Mouse (Mus musculus): ENCODE results near the gene P2ry6.

Gene P2ry6

GRCm38 (mm10) chr7:100942789-100943615 is 31.4 kb downstream of the P2ry6 start:
- peak in 1 of 2 experiments; percentile 32 for DNase-seq (ENCODE audit: low spot score in 2 of 2)

- no peak for DNase-seq (ENCODE audit: low spot score in 2 of 2)
These were observed 33.3 kb downstream of the P2ry6 start for GRCm38 (mm10) chr7:100941169-100941568.

GRCm38 (mm10) chr7:100938106-100938505 is 36.3 kb downstream of the P2ry6 start:
- DNase-seq (ENCODE audit: low spot score in 2 of 2), result no peak

GRCm38 (mm10) chr7:100937481-100937880 is 37.0 kb downstream of the P2ry6 start:
- DNase-seq (ENCODE audit: low spot score in 2 of 2), result no peak

GRCm38 (mm10) chr7:100933520-100933919 is 40.9 kb downstream of the P2ry6 start:
- no peak for DNase-seq (ENCODE audit: low spot score in 2 of 2)

- DNase-seq (ENCODE audit: low spot score in 2 of 2), result peak; percentile 51 to 73
These were observed 41.9 kb downstream of the P2ry6 start for GRCm38 (mm10) chr7:100932481-100933007.

GRCm38 (mm10) chr7:100931926-100932480 is 42.4 kb downstream of the P2ry6 start, which contains the start of gene Arhgef17:
Gene Arhgef17, minus strand, starts transcription at chr7:100932107.
- DNase-seq (ENCODE audit: low spot score in 2 of 2), result no peak

- no peak for DNase-seq (ENCODE audit: low spot score in 2 of 2)
These were observed 43.0 kb downstream of the P2ry6 start for GRCm38 (mm10) chr7:100931316-100931925.

- no peak for DNase-seq (ENCODE audit: low spot score in 2 of 2)
These were observed 43.7 kb downstream of the P2ry6 start for GRCm38 (mm10) chr7:100930619-100931315.

- DNase-seq (ENCODE audit: low spot score in 2 of 2), result no peak
These were observed 44.7 kb downstream of the P2ry6 start for GRCm38 (mm10) chr7:100929639-100930303.

- no peak for DNase-seq (ENCODE audit: low spot score in 2 of 2)
These were observed 46.0 kb downstream of the P2ry6 start for GRCm38 (mm10) chr7:100928456-100928855.

- no peak for DNase-seq (ENCODE audit: low spot score in 2 of 2)
These were observed 47.0 kb downstream of the P2ry6 start for GRCm38 (mm10) chr7:100927287-100928000.

- no peak for DNase-seq (ENCODE audit: low spot score in 2 of 2)
These were observed 48.0 kb downstream of the P2ry6 start for GRCm38 (mm10) chr7:100926311-100926923.

GRCm38 (mm10) chr7:100924674-100925445 is 49.6 kb downstream of the P2ry6 start:
- DNase-seq (ENCODE audit: low spot score in 2 of 2), result no peak

- DNase-seq (ENCODE audit: low spot score in 2 of 2), result no peak
These were observed 50.2 kb downstream of the P2ry6 start for GRCm38 (mm10) chr7:100924200-100924599.

GRCm38 (mm10) chr7:100922907-100923306 is 51.5 kb downstream of the P2ry6 start:
- no peak for DNase-seq (ENCODE audit: low spot score in 2 of 2)

GRCm38 (mm10) chr7:100921289-100921688 is 53.2 kb downstream of the P2ry6 start:
- DNase-seq (ENCODE audit: low spot score in 2 of 2), result no peak

- DNase-seq (ENCODE audit: low spot score in 2 of 2), result no peak
These were observed 54.7 kb downstream of the P2ry6 start for GRCm38 (mm10) chr7:100919809-100920107.

- DNase-seq (ENCODE audit: low spot score in 2 of 2), result no peak
These were observed 55.2 kb downstream of the P2ry6 start for GRCm38 (mm10) chr7:100919006-100919808.

Data from natural killer cell, adult 2 months (primary cell).